Mouse (Mus musculus) cerebellum, adult 9-10 months (tissue): ENCODE results near the gene Dagla.

Experiments used
- DNase-seq: peaks from one replicate; pipeline ENCODE4 v3.0.0; 2022

Gene Dagla

DNA sequence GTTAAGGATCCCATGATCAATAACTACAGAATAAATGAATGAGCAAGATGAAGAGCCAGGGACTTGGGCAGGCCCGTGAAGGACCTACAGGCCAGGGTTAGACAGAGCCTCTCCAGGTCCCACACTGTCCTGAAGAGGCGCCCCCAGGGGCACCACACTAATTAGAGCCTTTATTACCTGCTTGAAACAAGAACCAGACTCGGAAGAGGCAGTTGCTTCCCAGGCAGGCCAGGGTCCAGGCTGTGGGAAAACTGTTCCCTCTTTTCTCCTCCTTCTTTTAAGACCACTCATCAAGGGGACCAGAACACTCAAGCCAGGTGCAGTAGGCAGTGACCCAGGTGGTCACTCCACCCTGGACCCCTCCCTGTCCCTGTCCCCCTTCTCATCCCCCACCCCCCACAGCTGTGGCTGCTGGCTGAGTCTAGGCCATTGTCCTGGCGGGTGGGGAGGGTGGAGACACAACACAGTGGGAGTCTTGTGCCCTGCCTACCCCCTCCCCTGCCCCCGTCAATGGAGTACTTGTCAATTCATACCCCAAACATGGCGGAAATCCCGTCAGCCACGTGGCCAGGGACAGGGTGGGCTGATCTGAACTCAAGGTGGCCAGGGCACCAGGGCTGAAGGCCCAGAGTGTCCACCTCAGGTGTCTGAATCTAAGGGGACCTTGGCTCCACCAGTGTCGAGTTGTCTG is 72.2 kb downstream of the Dagla start:
- DNase-seq: no peak

DNA sequence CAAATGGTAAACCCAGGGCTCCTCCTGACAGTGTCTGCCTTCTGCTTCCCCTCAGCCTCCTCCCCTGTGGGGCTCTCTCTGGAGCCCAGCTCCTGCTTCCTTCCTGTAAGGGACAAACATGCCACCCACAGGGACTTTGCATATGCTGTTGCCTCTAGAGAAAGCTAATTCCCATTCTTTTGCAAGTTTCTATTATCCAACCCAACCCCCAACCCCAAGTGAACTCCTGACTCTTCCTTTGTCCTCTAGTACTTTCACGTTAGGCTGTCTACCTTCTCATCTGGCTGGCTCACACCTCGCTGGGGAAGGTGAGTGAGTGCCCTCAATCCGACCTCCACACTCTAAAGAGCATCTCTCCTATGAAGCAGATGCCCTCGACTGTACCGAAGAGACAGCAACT is 72.8 kb downstream of the Dagla start:
- no peak for DNase-seq

DNA sequence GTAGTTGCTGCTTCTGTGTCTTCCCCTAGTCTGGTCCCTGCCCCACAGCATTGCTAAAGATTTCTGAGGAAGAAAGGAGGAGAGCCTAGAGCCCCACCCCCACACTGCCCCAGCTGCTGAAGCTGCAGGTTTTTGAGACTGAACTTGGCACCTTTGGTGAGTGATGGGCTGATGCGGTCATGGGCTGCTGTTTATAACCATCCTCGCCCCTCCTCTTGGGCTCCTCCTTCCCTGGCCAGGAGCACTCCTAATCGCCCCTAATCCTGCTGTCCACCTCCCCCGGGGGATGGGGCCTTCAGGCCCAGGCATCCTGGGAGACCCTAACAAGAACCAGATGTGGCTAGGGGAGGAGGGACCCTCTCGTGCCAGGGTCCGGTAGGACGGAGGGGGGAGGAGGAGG is 73.7 kb downstream of the Dagla start:
- no peak for DNase-seq

DNA sequence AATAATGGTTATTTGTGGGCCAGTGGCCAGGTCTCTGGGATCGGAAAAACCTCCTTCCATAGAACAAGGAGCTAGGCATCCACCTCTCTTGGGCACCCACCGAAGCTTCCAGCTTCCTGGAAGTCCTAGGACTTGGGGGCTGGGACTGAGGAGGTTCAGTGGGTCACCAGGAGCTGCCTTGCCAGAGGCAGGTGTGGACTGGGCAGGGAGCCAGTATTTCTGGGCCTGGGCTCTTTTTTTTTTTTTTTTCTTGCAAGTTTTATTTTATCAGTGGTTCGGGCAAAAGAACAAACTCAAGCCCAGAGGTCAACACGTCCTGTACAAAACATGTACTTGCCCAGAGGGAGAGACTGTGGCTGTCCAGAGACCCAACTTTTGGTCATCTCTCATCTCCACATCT is 78.9 kb downstream of the Dagla start:
- no peak for DNase-seq

DNA sequence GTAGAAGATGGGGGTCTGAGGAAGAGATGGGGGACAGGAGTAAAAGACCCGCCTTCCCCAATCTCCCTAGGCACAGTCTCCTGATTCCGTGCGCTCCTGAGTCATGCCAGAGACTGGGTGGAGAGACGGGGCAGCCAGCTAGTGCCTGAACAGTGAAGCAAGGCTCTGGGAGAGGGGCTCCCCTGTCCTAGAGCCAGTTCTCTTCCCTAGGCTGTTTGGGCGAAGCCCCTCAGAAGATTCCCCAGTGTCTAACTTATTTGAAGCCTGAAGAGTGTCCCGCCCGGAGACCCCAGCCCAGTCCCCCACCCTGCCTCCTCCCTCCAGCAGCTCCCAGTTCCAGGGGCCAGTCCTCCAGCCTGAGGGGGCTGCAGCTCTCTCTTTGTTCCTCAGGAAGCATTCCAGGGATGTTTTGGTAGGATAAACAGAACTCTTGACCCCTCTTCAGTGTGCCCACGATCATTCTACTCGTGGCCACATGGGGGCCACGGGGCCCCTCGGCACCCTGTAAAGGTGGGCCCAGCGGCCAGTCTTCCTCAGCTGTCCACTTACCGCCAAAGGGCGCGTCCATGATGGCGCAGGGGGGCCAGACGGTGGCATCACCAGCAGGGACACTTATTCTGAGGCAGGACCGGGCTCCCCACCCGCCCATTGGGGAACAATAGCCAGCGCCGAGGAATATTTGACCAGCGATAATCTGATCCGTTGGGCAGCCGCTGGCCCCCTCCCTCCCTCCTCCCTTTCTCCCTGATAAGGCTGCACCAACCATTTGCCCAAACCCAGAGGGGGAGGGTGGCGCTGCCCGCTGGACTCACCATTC is 79.8 kb downstream of the Dagla start:
- no peak for DNase-seq

DNA sequence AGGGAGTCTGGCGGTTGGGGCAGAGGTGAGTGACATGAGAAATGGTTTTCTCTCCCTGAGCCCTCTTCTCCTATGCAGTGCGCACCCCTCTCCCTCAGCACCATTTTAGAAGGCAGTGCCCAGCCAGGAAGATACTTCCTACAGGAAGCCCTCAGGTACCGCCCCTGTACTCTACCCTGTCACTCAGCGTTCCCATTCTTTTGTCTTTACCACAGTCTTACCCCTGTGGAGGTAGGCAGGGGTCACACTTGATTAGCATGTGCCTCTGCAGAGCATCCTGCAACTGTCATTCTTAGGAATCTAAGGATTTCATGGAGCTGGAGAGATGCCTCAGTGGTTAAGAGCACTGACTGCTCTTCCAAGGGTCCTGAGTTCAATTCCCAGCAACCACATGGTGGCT is 81.1 kb downstream of the Dagla start:
- no peak for DNase-seq

DNA sequence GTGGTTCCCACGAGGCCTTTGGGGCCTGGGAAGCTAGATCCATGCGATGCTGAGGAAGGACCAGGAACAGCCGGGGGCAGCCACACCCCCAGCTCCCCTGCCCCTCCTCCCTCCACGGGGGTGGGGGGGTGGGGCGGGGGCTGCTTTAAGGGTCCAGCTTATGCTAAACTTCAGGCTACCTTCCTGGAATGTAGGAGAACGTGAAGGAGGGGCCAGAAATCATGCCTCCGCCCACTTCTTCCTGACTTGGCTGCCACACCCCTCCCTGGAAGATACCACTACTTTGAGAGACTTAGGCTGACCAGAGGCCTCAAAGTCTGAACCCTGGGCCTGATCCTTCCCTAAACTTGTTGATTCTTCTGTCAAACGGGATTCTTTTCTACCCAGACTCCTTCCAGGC is 82.0 kb downstream of the Dagla start:
- no peak for DNase-seq

DNA sequence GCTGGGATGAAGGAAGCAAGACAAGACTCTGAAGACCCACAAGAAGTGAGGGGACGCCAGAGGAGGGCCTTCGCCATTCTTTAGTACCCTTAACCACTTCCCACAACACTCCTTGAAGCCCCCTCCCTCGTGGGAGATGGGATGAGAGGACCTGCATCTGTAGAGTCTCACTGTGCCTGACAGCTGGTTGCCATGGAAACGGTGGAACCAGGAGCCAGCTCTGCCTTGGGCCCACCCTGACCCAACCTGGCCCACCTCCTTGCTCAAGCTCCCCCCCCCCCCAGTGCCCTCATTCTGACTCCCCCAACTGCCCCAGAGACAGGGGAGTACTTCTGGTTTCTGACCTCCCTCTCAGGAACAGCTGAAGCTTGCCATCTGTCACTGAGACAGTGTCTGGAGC is 83.1 kb downstream of the Dagla start:
- DNase-seq: no peak

DNA sequence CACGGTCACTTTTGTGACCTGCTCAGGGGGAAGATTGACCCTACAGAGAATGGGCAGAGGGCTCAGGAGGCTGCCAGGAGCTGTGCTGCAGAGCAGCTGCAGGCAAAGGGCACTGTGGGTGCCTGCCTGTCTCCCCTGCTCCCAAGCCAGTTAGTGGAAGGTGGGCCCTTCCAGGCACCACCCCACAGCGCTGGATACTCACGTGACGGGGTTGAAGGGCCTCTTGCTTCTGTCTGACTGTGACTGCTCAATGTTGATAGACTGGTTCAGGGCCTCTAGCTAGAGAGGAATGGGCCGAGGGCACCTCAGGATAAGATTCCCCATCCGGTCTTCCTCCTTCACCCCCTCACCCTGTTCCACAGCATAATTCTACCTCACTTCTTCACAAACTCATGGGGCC is 85.1 kb downstream of the Dagla start:
- DNase-seq: no peak

DNA sequence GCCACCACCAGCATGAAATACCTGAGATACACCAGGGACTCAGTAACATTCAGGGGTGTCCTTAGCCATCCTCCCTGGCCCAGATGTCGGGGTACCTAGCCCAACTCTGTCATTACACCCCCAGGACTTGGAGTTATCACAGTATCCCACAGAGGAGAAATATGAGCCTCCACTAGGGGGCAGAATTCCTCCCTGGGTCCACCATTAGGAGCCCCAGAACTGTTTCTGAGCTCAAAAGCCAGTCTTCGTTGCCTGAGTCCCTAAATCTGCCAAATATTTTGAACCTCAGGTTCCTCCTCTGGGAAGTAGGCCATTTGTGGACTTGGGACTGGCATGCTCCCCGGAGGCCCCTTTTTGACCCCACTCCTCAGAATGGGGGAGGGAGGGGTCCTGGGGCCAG is 85.6 kb downstream of the Dagla start:
- DNase-seq: no peak

DNA sequence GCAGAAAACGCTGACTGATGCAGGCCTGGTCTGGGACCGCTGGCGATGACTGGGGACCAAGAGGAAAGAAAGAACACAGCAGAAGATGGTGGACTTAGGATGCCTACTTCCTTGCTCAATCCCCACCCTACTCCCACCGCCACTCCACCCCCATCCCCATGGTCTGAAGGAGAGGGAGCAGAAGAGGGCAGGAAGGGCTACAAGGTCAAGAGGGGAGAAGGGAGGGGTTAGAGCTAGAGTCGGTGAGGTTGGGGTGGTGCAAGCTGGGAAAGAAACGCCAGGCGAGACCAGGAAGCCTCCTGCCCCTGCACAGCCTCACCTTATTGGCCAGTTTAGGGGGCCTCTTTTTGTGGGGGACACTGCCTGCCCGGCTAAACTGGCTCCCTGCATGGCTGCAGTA is 88.6 kb downstream of the Dagla start:
- no peak for DNase-seq

DNA sequence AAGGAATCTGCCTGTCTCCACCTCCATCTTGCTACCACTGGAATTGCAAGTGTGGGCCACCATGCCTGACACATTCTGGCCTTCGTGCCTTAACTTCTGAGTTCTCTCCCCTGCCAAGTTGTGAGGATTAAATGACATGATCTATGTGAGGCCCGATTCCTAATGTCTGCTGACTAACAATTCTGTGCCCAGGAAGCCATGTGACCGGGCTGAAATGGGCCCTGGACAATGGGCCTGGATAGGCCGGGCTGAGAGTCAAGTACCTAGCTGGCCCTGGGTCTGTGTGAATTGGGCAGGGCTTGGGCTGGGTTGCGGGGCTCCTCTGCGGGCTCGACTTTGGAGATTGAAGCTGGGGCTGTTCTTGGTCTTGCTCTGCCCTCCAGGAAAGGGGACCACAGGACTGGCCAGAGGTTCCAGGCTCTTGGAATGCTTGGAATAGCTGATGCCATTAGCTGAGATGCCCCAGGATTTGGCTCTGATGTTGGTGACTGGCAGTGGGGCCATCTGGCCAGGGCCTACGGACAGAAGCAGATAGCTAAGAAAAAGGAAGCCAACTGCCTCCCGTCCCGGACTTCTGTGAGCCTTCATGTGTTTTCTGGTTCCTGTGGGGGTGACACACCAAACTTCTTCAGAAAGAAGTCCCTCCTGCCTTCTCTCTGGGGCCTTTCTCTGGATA is 90.7 kb downstream of the Dagla start:
- no peak for DNase-seq

DNA sequence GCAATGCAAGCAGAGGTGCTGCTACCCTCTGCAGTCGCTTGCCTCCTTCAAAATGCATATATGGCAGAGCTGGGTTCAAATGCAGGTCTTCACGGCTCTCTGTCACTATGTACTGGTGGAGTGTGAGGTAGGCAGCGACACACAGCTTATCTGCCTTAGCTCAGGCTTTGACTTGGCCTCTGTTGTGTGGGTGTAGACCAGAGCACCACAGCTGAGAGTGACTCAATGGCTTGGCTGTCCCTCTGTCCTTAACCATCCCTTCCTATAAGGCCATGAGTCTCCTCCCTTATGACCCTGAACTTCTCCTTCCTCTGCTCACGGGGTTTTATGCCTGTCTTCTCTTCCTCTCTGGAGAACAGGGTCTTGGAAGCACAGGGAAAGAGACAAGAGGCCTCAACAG is 93.8 kb downstream of the Dagla start:
- DNase-seq: no peak

DNA sequence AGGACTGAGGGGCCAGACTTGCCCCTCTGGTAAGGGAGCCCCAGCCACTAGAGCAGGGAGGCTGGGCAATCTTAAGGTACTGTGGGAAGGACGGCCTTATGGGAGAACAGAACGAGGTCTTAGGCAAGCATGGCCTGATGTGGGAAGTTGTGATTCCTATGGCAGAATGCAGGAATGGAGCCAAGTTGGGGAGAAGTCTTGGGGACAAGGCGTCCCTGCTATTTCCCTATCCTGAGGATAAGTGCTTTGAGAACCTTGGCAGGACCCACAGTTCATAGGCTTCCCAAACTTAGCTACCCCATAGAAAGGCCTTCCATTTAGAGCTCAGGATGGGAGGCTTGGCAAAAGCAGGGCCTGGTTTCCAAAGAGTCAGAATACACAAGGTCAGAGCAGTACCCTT is 95.8 kb downstream of the Dagla start:
- DNase-seq: no peak

DNA sequence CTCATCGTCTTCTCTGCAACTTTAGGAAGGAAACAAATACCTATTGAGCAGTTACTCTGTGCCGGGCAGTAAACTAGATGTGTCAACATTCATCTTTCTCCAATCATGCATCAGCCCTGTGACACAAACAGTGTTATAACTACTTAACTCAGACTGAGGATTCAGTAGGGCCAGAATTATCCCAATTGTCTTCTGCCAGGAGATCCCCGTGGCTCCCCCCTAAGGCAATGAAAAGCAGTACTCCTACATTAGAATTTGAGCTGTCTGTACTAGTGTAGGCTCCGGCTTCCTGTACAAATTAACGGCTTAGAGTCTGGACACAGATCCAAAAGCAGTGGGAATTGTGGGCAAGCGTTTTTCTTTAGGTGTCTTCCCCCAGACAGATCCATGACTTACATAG is 99.6 kb downstream of the Dagla start:
- DNase-seq: no peak

DNA sequence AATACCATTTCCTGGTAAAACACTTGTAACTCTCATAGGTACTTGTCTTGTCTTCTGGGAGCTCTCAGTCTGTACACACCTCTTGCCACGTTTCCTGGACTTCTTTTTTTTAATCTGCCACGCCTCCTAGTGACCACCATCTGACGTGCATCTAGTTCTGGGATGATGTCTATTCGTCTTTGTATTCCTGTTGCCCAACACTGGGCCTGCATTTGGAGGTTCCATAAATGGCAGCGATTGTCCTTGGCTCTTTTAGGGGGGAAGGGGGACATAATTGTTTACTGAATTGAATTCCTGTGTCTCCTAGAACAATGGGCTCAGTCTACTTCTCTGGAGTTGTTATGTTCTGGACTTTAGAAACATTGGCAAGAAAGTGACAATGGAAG is 100.1 kb downstream of the Dagla start:
- peak; percentile 74 for DNase-seq

DNA sequence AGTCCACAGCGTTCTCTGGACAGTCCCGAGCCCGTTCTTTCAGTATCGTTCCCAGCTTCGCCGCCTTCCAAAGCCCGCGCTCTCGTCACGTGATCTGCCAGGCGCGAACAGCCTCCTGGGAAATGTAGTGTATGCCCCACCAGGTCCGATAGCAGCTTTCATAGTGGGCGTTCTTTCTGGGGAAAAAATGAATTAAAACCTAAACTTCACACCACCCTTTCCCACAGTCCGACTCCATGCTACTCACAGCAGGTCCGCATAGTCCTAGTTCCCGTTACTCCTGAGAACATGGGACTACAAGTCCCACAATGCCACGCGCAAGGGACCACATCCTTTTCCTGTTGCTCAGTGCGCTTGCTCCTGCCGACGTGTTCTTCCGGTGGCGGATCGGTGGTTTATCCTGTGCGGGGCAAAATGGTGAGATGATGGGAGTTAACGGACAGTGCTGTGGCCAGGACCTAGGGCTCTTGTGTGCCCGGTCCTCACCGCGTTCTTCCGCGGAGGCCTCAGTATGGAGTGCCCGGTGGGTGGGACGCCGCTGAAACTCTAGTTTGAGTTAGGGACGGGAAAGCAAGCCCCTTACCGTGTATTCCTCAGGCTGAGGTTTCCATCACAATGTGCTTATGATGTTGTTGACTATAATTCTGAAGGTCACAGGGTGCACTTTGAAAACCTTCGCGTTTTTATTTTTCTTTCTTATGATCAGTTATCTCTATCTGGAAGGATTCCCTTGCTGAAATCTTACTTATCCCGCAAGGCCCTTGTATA is 100.6 kb downstream of the Dagla start, which contains the start of the genes Tmem258 and Fen1:
Tmem258 (plus strand) TSS at position 167 of the 768 bp plus-strand sequence.
Fen1 (minus strand) TSS at position 322 of the 768 bp plus-strand sequence.
- DNase-seq: peak; percentile 95

DNA sequence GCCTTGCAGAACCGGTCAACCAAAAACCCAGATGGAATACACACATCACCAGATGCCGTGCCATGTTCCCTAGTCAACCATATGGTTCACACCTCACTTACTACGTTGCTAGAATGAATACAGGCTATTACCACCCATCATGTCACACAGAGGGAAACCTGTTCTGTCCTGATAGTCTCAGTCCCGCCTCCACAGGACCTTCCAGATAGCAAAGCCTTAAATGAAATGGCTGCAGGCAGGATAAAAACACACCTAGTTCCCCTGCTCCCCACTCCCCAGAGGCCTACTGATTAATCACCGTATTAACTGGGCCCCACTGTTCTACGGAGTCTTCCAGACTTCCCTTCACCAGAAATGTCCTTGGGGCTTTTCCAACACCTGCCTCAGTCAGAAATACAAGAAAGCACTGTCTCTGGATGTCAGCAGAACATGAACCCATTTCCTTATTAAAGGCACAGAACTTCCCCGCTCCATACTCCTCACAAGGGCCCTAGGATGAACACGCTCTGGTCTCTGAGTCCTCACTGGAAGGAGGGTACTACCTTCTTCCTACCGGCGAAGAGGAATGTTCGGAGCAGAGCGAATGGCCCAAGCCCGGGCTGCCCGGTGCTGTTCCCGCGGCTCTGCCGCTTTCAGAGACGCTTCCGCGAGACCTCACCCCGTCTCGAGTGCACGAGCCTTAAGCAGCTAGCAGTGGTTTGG is 101.4 kb downstream of the Dagla start:
- DNase-seq: no peak

DNA sequence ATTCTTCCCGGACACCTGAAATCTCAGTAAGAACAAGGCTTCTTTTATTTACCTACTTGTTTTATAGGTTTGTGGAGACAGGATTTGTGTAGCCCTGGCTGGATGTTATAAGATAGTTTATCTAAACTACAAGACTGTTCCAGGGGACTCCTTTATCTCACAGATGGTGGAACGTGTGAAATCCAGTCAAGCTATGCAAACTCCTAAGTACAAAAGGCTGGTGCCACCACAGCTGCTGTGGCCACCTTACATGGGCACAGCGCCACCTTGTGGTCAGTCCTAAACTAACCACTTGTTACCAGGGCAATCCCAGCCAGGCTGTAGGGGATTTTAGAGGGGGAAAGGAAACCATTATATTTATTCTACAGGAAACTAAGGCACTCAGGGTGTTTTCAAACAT is 106.0 kb downstream of the Dagla start:
- peak; percentile 77 for DNase-seq

DNA sequence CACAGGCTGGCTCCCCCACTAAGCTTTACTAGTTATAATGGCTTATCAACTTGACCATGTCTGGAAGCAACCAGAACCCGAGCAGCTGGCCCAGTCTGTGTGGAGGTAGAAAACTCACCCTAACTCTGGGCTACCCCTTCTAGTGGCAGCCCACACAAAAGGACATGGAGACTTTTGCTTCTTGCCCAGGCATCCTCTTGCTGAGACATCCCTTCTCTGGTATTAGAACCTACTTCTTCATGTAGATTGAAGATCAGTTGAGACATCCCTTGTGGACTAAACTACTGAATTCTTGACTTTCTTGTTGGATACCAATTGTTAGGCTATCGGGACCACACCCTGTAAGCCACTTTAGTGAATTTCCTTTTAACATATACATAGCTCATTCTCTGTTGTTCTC is 106.4 kb downstream of the Dagla start:
- no peak for DNase-seq

DNA sequence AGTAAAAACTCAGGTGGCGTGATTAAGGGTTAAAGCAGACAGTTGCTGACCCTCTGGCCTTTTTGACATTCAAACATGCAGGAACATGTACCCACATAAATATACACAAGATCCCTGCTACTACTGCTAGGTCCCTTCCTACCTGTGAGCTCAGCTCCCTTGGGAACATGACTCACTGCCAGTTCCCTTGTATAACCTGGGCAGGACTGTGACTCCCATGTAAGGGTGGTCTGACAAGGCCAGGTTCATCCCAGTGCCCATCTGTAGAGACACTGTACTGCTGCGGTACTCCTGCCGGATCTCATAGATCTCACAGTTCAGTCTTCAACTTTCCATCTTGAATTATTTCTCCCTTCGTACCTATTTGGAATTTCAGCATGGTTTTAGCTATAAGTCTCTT is 107.5 kb downstream of the Dagla start:
- no peak for DNase-seq
